Mouse (Mus musculus) midbrain, embryonic 15.5 days (tissue): ENCODE data around the gene Myo18a. TPM values are rescaled to one million over a fixed set of nuclear protein-coding genes. Genes with fewer than 3 reads are reported as not detected.

ENCODE experiments used
- ATAC-seq: fragments of 200-750 bp; cut with Nextera tagmentation; replicated peaks from 2 replicates; pipeline ENCODE4 v1.8.0; 2017; ENCODE audit warnings: moderate TSS enrichment
- H3K27ac ChIP-seq: fragments of 300-500 bp; sonication (generic); 2 replicates; pipeline ENCODE4 v1.5.1; 2015; ENCODE audit warnings: mild to moderate bottlenecking, inconsistent platforms
- H3K27me3 ChIP-seq: fragments of 300-500 bp; sonication (generic); replicated peaks from 2 replicates; pipeline ENCODE4 v1.6.1; 2015; ENCODE audit warnings: inconsistent platforms
- H3K36me3 ChIP-seq: fragments of 300-500 bp; sonication (generic); replicated peaks from 2 replicates; pipeline ENCODE4 v1.6.1; 2015; ENCODE audit warnings: inconsistent platforms
- H3K4me1 ChIP-seq: fragments of 300-500 bp; sonication (generic); 2 replicates; pipeline ENCODE4 v1.6.1; 2015; ENCODE audit warnings: inconsistent platforms
- H3K4me2 ChIP-seq: fragments of 300-500 bp; sonication (generic); 2 replicates; pipeline ENCODE4 v1.6.1; 2015; ENCODE audit warnings: inconsistent platforms, mild to moderate bottlenecking, moderate library complexity
- H3K4me3 ChIP-seq: fragments of 300-500 bp; sonication (generic); 2 replicates; pipeline ENCODE4 v1.5.1; 2015; ENCODE audit warnings: mild to moderate bottlenecking, inconsistent platforms
- H3K9ac ChIP-seq: fragments of 300-500 bp; sonication (generic); 2 replicates; pipeline ENCODE4 v1.6.1; 2015; ENCODE audit warnings: mild to moderate bottlenecking, inconsistent platforms
- H3K9me3 ChIP-seq: fragments of 300-500 bp; sonication (generic); 2 replicates; pipeline ENCODE4 v1.6.1; 2016; ENCODE audit warnings: inconsistent platforms
- WGBS: fragments of 180-500 bp; shearing (Covaris S2); methylation state at CpG from one replicate; pipeline ENCODE4 v1.1.7; 2015; ENCODE audit warnings: mixed read lengths; 5-methylcytosine and 5-hydroxymethylcytosine counted together
- polyA plus RNA-seq: library from polyadenylated mRNA; unstranded; fragments of >200 nt; fragmentation: Nextera tagmentation; extraction: Ambion mirVana; gene quantifications from 2 replicates; pipeline ENCODE4 v1.2.1, GENCODE M21; 2015

Gene Myo18a
- polyA plus RNA-seq, 1 experiment from 2014 or later: 58.5 TPM

DNA sequence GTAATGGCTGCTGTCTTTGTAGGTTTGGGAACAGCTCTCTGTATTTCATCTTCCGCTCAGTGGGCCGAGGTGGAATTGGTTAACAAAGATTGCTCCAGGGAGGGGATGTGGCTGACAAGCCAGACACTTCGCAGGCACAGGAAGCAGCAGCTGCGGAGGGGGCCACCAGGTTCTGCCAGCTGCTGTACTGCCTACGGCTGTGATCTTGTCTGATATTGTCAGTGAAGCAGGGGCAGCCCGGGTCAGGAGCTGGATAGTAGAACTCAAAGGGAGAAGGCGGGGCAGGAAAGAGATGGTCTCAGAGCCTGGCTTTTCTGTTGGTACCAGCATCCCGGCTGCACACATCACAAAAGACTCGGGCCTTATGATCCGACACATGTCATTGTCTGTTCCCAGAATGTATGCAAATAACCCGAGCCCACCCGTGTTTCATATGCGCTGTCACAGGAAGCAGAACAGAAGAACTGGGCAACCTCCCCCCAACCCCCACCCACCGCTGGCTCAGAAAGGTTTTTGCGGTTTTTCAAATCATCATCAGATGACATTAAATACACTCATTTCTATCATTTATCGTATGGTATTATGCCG is 124.4 kb downstream of the Myo18a start:
- peak; percentile 73 for ATAC-seq
- H3K4me3 ChIP-seq: no peak overlapping the region
- 14% methylated on average over 17 of the region's 17 CpGs for WGBS
- no peaks in the 10 kb centered on the region for H3K36me3 ChIP-seq
- H3K4me2 ChIP-seq: 0 out of 2 replicates have a peak overlapping the region, but pooled peaks have one; percentile 0
- peak overlapping the region; percentile 76 for H3K27ac ChIP-seq
- H3K9me3 ChIP-seq: no peaks in the 10 kb centered on the region
- 0 out of 2 replicates have a peak, but pooled peaks cover 6% of the 10 kb centered on the region for H3K27me3 ChIP-seq
- peaks cover 53% of the 10 kb centered on the region for H3K4me1 ChIP-seq
- H3K9ac ChIP-seq: no peak overlapping the region

DNA sequence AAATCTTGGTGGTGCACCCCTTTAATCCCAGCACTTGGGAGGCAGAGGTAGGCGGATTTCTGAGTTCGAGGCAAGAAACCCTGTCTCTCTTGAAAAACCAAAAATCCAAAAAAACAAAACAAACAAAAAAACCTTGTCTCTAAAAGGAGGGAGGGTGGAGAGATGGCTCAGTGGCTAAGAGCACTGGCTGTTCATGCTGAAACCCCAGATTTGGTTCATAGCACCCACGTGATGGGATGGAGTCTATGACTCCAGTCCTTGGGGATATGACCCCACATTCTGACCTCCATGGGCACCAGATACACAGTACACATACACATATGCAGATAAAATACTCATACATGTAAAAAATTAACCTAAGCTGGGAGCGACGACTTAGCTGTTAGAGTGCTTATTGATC is 125.8 kb downstream of the Myo18a start:
- Histone ChIP-seq H3K4me1 (peaks cover 67% of the 10 kb centered on the region), H3K9me3 (no peaks in the 10 kb centered on the region), H3K27me3 (no peaks in the 10 kb centered on the region), H3K36me3 (no peaks in the 10 kb centered on the region), H3K4me3 (no peak overlapping the region), H3K4me2 (no peak overlapping the region), H3K9ac (no peak overlapping the region), H3K27ac (no peak overlapping the region)
- 90% methylated on average over 5 of the region's 5 CpGs for WGBS
- ATAC-seq: no peak

DNA sequence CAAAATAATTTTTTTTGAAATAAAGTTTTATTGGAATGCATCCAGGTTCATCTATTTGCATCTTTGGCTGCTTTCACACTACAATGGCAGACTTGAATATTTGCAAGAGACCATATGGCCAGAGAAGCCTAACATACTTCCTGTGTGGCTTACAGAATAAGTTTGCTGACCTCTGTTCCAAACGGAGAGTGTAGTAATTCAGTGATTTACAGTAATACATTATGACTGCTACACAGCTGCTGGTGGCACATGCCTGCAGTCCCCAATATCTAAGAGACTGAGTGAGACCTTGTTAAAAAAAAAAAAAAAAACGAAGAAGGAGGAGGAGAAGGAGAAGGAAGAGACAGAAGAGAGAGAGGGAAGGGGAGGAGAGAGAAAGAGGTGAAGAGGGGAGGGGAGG is 126.4 kb downstream of the Myo18a start:
- ATAC-seq: no peak
- Histone ChIP-seq H3K27me3 (no peaks in the 10 kb centered on the region), H3K27ac (no peak overlapping the region), H3K4me1 (peaks cover 67% of the 10 kb centered on the region), H3K36me3 (no peaks in the 10 kb centered on the region), H3K9me3 (no peaks in the 10 kb centered on the region), H3K4me2 (no peak overlapping the region), H3K4me3 (no peak overlapping the region), H3K9ac (no peak overlapping the region)
- WGBS: 45% methylated on average over 1 of the region's 2 CpGs

DNA sequence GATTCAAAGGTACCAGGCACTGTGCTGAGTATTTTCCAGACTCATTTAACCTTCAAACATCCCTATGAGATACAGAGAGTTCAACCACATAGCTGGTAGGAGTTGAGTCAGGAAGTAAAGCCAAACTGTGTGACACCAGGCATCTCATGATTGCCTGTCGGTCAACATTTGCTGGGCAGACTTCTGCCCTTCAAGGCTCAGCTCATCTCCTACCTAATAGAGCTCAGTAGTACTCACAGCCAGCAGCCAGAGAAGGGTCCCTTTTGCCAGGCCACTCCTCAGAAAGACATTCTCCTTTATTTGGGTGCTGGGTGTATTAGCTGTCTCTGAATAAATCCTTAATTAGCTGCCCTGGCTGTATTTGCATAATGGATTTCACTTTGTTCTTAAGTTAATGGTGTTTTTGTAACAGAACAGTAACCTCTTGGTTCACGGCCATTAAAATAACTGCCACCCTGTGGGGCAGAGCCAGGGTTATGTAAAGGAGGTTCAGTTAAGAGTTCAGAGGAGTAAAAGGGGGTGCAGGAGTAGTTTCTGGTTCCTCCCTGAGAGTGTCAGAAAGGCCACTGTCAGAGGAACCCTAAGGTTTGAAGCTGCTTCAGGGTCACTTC is 127.7 kb downstream of the Myo18a start:
- Histone ChIP-seq H3K27ac (no peak overlapping the region), H3K4me2 (no peak overlapping the region), H3K4me3 (no peak overlapping the region), H3K4me1 (peaks cover 65% of the 10 kb centered on the region), H3K9me3 (no peaks in the 10 kb centered on the region), H3K36me3 (no peaks in the 10 kb centered on the region), H3K9ac (no peak overlapping the region), H3K27me3 (no peaks in the 10 kb centered on the region)
- ATAC-seq: no peak
- WGBS: 58% methylated on average over 2 of the region's 2 CpGs

DNA sequence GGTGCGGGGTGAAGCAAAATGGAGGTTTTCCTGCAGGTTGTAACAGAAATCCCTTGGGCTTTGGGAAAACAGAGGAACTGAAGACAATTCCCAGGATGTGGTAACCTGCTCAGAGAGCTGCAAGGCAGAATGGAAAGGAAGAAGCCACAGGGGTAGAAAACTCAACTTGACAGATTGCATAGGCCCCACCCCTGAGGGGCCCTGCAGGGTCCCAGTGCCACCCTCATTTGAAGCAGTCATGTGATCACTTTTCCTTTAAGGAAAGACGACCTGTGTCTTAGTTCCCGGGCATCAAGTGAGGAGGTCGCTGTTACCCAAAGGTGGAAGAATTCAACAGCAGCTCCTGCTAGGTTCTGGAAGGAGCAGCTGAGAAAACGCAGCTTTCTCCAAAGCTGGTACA is 129.8 kb downstream of the Myo18a start:
- Histone ChIP-seq H3K4me1 (peaks cover 65% of the 10 kb centered on the region), H3K9ac (no peak overlapping the region), H3K27ac (peak overlapping the region; percentile 88), H3K4me2 (peak overlapping the region; percentile 19), H3K27me3 (no peaks in the 10 kb centered on the region), H3K9me3 (no peaks in the 10 kb centered on the region), H3K4me3 (no peak overlapping the region), H3K36me3 (no peaks in the 10 kb centered on the region)
- 7% methylated on average over 5 of the region's 5 CpGs for WGBS
- ATAC-seq: no peak

DNA sequence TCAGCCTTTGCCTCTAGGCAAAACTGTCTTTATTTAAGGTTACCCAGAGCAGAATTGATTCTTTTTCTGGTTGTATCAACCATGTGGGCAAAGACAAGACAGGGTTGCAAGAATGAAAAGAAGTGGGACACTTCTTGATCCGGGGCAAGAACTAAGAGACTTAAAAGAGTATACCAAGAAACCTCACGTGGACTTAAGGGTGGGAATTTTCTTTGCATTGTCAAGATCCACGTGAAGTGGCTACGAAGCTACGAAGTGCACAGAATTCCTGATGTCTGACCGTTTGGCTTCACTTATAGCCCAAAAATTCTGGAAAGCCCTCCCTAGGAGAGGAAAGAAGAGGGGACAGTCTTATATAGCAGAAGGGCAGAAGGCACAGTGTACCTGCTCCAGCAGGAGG is 130.2 kb downstream of the Myo18a start:
- H3K9ac ChIP-seq: no peak overlapping the region; the same call in 1 of the 2 replicates
- H3K4me1 ChIP-seq: peaks cover 65% of the 10 kb centered on the region
- H3K9me3 ChIP-seq: no peaks in the 10 kb centered on the region
- H3K36me3 ChIP-seq: no peaks in the 10 kb centered on the region
- H3K4me2 ChIP-seq: peak overlapping the region; percentile 19
- 15% methylated on average over 6 of the region's 6 CpGs for WGBS
- no peaks in the 10 kb centered on the region for H3K27me3 ChIP-seq
- peak overlapping the region; percentile 88 for H3K27ac ChIP-seq
- H3K4me3 ChIP-seq: no peak overlapping the region
- ATAC-seq: no peak; the same call in 1 of the 2 replicates

DNA sequence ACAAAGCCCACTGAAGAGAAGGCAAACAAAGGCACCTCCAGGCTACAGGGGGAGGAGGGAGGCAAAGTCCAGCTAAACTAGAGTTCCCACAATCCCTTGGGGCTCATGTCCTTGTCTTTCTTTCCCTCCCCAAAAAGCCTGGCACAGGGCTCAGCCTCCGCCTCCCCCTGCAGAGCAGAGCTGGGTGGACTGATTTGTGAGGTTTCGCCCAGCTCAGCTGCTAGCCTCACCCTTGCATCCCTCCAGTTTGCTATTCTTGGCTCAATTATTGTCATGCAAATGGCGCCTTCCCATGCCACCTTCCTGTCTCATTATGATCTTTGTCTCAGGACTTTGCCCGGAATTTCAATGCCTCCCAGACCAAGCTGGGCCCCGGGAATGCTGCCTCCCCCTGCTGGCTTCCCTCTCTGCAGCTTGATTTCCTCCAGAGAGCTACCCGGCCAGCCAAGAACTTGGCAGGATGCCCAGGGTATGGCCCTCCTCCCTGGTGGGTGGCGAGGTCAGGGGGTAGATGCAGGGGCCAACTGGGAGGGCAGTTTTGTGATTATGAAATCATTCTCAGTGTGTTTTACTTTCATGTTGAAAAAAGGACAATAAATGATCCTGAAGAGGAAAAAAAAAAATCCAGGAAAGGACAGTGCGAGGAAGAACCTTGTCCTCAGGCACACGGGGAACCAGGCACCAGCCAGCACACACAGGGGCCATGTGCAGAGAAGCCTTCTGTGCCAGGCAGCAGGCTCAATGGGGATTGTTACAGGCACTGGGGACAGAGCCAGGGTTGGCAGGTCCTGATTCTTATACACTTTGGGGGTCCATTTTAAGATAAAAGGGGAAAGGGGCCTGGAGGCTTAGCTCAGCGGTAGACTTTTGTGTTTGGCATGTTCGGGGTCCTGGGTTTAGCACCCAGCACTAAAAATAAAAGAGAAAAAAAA is 131.0 kb downstream of the Myo18a start, which contains the start of gene Pipox:
Gene Pipox, minus strand, starts transcription at position 310 of the 932 bp plus-strand sequence.
- Histone ChIP-seq H3K4me2 (peak within 1 kb of the TSS; percentile 19), H3K9ac (no peak within 1 kb of the TSS; the same call in 1 of the 2 replicates), H3K9me3 (no peaks in the 10 kb centered on the region), H3K4me1 (peaks cover 72% of the 10 kb centered on the region), H3K36me3 (no peaks in the 10 kb centered on the region), H3K27ac (peak within 1 kb of the TSS; percentile 88), H3K27me3 (no peaks in the 10 kb centered on the region), H3K4me3 (no peak within 1 kb of the TSS)
- 6% methylated on average over 11 of the region's 11 CpGs for WGBS
- peak; percentile 78 for ATAC-seq

DNA sequence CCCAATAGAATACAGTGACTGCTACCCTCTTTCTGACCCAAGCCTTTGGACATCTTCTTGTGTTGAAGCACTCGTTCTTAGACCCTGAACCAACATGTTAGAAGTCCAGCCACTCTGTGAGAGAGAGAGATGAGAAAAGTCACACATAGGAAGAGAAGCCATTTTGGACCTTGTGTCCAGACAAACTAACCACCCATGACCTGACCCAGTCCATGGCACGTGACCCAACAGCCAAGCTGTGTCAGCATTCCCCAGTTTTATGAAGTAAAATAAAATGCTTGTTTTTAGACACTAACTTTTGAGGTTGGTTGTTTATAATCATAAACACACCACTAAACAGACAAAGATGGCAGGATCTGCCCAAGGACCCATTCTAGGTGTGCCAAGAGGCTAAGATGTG is 131.9 kb downstream of the Myo18a start:
- H3K27ac ChIP-seq: peak overlapping the region; percentile 88
- no peak overlapping the region for H3K9ac ChIP-seq
- H3K4me1 ChIP-seq: peaks cover 73% of the 10 kb centered on the region
- no peak overlapping the region for H3K4me2 ChIP-seq
- ATAC-seq: no peak
- WGBS: 62% methylated on average over 2 of the region's 2 CpGs
- H3K36me3 ChIP-seq: no peaks in the 10 kb centered on the region
- H3K9me3 ChIP-seq: no peaks in the 10 kb centered on the region
- H3K27me3 ChIP-seq: no peaks in the 10 kb centered on the region
- H3K4me3 ChIP-seq: no peak overlapping the region

DNA sequence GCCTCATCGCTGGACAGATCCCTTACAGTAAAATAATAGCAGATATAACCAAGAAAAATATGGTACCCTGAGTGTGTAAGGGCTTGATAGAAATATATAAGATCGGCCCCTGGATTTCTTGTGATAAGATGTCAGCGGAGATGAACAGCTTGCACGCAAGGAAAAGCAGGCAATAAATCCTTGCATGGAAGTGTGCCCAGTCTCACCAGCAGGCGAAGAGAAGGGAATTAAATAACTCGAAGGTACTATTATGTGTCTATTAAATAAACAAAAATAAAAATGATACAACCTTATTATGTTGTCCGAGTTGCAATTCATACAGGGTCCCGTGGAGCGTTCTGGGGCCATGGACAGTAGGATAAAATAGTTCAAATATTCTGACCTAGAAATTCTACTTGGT is 133.0 kb downstream of the Myo18a start:
- no peaks in the 10 kb centered on the region for H3K36me3 ChIP-seq
- H3K27ac ChIP-seq: peak overlapping the region; percentile 88
- H3K4me2 ChIP-seq: peak overlapping the region; percentile 38; the same call in 1 of the 2 replicates
- H3K4me3 ChIP-seq: no peak overlapping the region
- 37% methylated on average over 9 of the region's 9 CpGs for WGBS
- no peaks in the 10 kb centered on the region for H3K9me3 ChIP-seq
- no peak overlapping the region for H3K9ac ChIP-seq
- H3K27me3 ChIP-seq: no peaks in the 10 kb centered on the region
- peaks cover 72% of the 10 kb centered on the region for H3K4me1 ChIP-seq
- ATAC-seq: no peak

DNA sequence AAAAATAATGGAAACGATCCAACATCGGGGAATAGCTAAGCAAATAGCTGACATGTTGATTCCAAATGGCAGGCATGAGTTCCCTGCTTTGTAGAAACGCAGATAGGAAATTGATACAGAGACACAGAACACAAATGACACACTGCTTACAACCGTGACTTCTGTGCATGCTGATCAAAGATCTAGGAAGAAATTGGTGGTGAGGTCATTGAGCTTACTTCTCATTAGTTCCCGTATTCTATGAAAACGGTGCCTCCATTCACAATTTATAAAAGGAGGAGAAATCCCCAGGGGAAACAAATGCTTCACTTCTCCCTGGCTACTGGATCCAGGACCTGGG is 133.4 kb downstream of the Myo18a start:
- Histone ChIP-seq H3K4me1 (peaks cover 76% of the 10 kb centered on the region), H3K9me3 (no peaks in the 10 kb centered on the region), H3K27ac (peak overlapping the region; percentile 88), H3K27me3 (no peaks in the 10 kb centered on the region), H3K36me3 (no peaks in the 10 kb centered on the region), H3K4me3 (no peak overlapping the region), H3K4me2 (peak overlapping the region; percentile 38), H3K9ac (no peak overlapping the region)
- WGBS: 9% methylated on average over 6 of the region's 6 CpGs
- ATAC-seq: no peak

DNA sequence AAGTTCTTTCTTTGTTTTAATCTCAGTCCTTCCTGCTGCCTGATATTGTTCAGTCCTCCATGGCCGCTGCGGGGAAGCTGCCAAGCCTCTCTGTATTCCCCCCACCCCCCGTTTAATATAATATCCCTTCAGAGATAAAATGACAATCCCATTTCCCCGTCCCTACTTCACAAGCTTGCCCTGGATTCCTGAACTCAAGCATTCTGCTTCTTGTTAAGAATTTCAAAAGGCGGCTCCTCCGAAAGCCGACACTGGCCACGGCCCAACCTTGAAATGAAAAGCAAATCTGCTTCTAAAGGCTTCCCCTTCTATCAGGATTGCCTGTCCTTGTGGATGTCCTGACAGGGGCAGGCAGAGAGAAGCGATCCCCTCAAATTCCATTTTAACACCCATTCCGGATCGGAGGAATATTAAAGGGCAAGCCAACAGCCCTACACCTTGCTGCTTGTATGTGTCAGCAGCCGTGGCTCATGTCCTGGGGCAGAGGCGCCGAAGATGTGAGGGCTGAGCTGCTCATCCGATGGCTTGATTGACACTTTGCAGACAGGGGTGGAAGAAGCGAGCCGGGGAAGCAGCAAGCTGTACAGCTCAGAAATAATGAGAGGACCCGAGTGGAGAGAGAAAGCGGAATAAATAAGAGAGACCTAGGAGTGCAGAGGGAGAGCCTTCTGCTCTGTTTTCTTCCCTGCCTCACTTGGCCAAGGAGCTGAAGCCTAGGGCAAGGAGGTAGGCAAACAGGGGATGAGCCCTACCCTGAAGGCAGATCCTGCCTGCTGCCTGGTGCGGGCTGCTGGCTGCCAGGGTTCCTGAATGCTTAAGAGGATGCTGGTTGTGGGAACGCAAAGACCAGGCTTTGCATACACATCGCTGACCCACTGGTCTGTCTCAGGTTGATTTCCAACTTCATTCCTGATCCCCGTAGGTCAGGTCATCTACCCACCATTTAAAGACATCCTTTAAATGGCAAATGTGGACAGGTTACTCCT is 134.1 kb downstream of the Myo18a start:
- no peaks in the 10 kb centered on the region for H3K27me3 ChIP-seq
- WGBS: 4% methylated on average over 23 of the region's 23 CpGs
- peak overlapping the region; percentile 1 for H3K4me3 ChIP-seq
- H3K4me1 ChIP-seq: peaks cover 78% of the 10 kb centered on the region
- H3K9me3 ChIP-seq: no peaks in the 10 kb centered on the region
- peak overlapping the region; percentile 38 for H3K4me2 ChIP-seq
- 0 out of 2 replicates have a peak overlapping the region, but pooled peaks have one; percentile 27 for H3K9ac ChIP-seq
- H3K27ac ChIP-seq: peak overlapping the region; percentile 88
- ATAC-seq: peak; percentile 57
- no peaks in the 10 kb centered on the region for H3K36me3 ChIP-seq
